In the genomic region with DNA sequence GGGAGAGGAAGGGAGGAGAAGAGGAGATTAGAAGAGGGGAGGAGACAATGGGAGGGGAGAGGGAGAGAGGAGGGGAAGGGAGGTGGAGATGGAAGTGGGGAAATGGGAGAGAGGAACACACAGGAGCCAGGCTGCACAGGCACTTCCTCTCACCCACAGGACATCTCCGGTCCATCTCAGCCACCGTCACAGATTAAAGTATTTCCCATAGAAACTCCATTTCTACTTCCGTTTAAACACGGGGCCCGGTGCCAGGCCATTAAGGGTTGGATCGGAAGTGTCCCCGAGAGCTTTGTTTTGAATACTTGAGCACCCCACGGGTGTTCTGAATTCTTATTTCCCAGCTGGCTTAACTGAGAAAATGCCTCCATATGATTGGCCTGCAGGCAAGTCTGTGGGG, we compare ENCODE assay signal across 11 mouse cellular contexts.
DNase-seq lines count a peak whose midpoint lies in the region; ATAC-seq and TF ChIP-seq lines count a peak whose summit lies in the region.
"Had no signal": no experiment of that assay in that cellular context is flagged by ENCODE, and none has a peak within 500 bp of the region (broad histone marks: within the 10 kb centered on the region; RNA-seq: fewer than 3 reads in every experiment).

No protein-coding gene starts in this region.

- H3K36me3 ChIP-seq in midbrain, postnatal 0 days (ENCODE audit: insufficient read depth, low read length), result no peaks in the 10 kb centered on the region
- H3K36me3 ChIP-seq in midbrain, embryonic 13.5 days, result no peaks in the 10 kb centered on the region
- H3K36me3 ChIP-seq: G1E; midbrain, embryonic 12.5 days had no signal

- no peak for TF ChIP-seq CTCF in midbrain, postnatal 0 days (IDR thresholded peaks at IDR 0.05)
- TF ChIP-seq CTCF in layer of hippocampus, adult 2 months (conservative IDR thresholded peaks at IDR 0.05), result no peak

- intact Hi-C loops in heart, postnatal 10 days (cut with DNase I), result no loop called here

- H3K4me1 ChIP-seq in midbrain, postnatal 0 days (ENCODE audit: insufficient read depth, low read length), result peaks cover 2% of the 10 kb centered on the region; the same call in 1 of the 2 replicates
- H3K4me1 ChIP-seq in midbrain, embryonic 13.5 days (replicated peaks), result peaks cover 14% of the 10 kb centered on the region; the same call in 1 of the 2 replicates

- H3K27ac ChIP-seq in midbrain, postnatal 0 days (ENCODE audit: low read depth, low read length), result no peak overlapping the region
- no peak overlapping the region for H3K27ac ChIP-seq in midbrain, embryonic 13.5 days
- H3K27ac ChIP-seq in layer of hippocampus, adult 2 months, result no peak overlapping the region
- H3K27ac ChIP-seq: forebrain, embryonic 13.5 days; midbrain, embryonic 12.5 days had no signal

- no peaks in the 10 kb centered on the region for H3K9me3 ChIP-seq in midbrain, postnatal 0 days (ENCODE audit: low read length)
- no peaks in the 10 kb centered on the region for H3K9me3 ChIP-seq in midbrain, embryonic 13.5 days
- H3K9me3 ChIP-seq: forebrain, embryonic 13.5 days; G1E; midbrain, embryonic 12.5 days had no signal

- H3K27me3 ChIP-seq in midbrain, postnatal 0 days (ENCODE audit: insufficient read depth, low read length), result no peaks in the 10 kb centered on the region
- H3K27me3 ChIP-seq in midbrain, embryonic 13.5 days, result no peaks in the 10 kb centered on the region
- H3K27me3 ChIP-seq: midbrain, embryonic 12.5 days had no signal

- H3K9ac ChIP-seq in midbrain, postnatal 0 days (replicated peaks; ENCODE audit: low read length, poor library complexity, severe bottlenecking), result no peak overlapping the region
- no peak overlapping the region for H3K9ac ChIP-seq in midbrain, embryonic 13.5 days (replicated peaks)
- H3K9ac ChIP-seq: forebrain, embryonic 13.5 days; midbrain, embryonic 12.5 days had no signal

- H3K4me3 ChIP-seq in midbrain, postnatal 0 days (ENCODE audit: low read depth, low read length), result no peak overlapping the region
- no peak overlapping the region for H3K4me3 ChIP-seq in midbrain, embryonic 13.5 days (replicated peaks)
- no peak overlapping the region for H3K4me3 ChIP-seq in layer of hippocampus, adult 2 months
- H3K4me3 ChIP-seq: forebrain, embryonic 13.5 days; midbrain, embryonic 12.5 days had no signal

- 46% methylated on average over 8 of the region's 8 CpGs for WGBS in midbrain, postnatal 0 days
- WGBS in midbrain, embryonic 13.5 days, result 61% methylated on average over 8 of the region's 8 CpGs

- no peak for ATAC-seq in midbrain, postnatal 0 days (ENCODE audit: low FRiP score)
- no peak for ATAC-seq in midbrain, embryonic 13.5 days
- ATAC-seq: forebrain, embryonic 13.5 days had no signal

- no peak overlapping the region for H3K4me2 ChIP-seq in midbrain, postnatal 0 days (ENCODE audit: low read depth, low read length, poor library complexity, severe bottlenecking)
- H3K4me2 ChIP-seq in midbrain, embryonic 13.5 days (replicated peaks), result no peak overlapping the region
- H3K4me2 ChIP-seq: forebrain, embryonic 13.5 days; midbrain, embryonic 12.5 days had no signal

- peak; percentile 45 for DNase-seq in midbrain, postnatal 0 days (ENCODE audit: low spot score)
- peak; percentile 57 to 61 for DNase-seq in heart, postnatal 10 days
- DNase-seq in lung, adult 18-20 months, result peak; percentile 64 to 74
- DNase-seq in layer of hippocampus, adult 2 months (ENCODE audit: low spot score in 2 of 2), result no peak
- DNase-seq in right cerebral cortex, adult 2 months (ENCODE audit: low spot score in 2 of 2), result no peak
- DNase-seq in spleen, postnatal 4 days (ENCODE audit: low spot score in 2 of 2), result no peak
- DNase-seq: cerebellum, adult 11-12 months had no signal

Comparison
In these comparisons a context has a peak if more than half of its experiments do, and no peak if none do; other contexts are left out.
1. DNase-seq: peak in midbrain, postnatal 0 days (single experiment), heart, postnatal 10 days (2 of 2) and lung, adult 18-20 months (2 of 2); none in layer of hippocampus, adult 2 months (0 of 2), right cerebral cortex, adult 2 months (0 of 2) and spleen, postnatal 4 days (0 of 2).